Mouse (Mus musculus): Measurements from ENCODE around the gene Ecd. TPM values are rescaled to one million over a fixed set of nuclear protein-coding genes. Genes with fewer than 3 reads are reported as not detected.

The Ecd gene
- polyA plus RNA-seq, 1 experiment from 2014 or later: 32.8 TPM

- H3K27ac ChIP-seq: no peak overlapping the region
- DNase-seq (ENCODE audit: low spot score) (no peak), ATAC-seq (replicated peaks; ENCODE audit: low FRiP score, low read depth) (no peak)
- 0 out of 2 replicates have a peak, but pooled peaks cover 5% of the 10 kb centered on the region for H3K4me1 ChIP-seq (replicated peaks; ENCODE audit: insufficient read depth, low read length)
- no peaks in the 10 kb centered on the region for H3K27me3 ChIP-seq (ENCODE audit: insufficient read depth, low read length)
- H3K9ac ChIP-seq (ENCODE audit: low read depth, low read length): no peak overlapping the region
- no peak overlapping the region for H3K4me2 ChIP-seq (ENCODE audit: low read length)
- no peaks in the 10 kb centered on the region for H3K36me3 ChIP-seq (ENCODE audit: insufficient read depth, low read length)
- no peak overlapping the region for H3K4me3 ChIP-seq (replicated peaks; ENCODE audit: low read depth, low read length)
- TF ChIP-seq CTCF (IDR thresholded peaks at IDR 0.05; ENCODE audit: low read depth): no peak
- 72% methylated on average over 3 of the region's 3 CpGs for WGBS
- H3K9me3 ChIP-seq (replicated peaks; ENCODE audit: low read length): no peaks in the 10 kb centered on the region
These were observed 49.8 kb downstream of the Ecd start for GRCm38 (mm10) chr14:20298131-20298530.

DNA sequence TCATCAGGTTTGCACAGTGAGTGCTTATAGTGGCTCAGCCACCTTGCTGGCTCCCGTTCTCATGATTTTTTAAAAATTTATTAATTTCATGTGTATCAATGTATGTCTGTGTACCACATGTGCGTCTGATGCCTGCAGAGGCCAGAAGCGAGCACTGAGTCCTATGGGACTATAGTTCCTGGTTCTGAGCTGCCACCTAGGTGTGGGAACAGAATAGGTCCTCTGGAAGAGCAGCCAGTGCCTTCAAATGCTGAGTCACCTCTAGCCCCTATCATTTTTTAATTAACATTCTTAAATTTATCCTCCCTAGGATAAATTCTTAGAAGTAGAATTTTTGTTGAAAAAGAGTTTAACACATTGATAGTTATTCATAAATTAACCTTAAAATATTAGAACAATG is 50.3 kb downstream of the Ecd start:
- Histone ChIP-seq H3K4me1 (replicated peaks; ENCODE audit: insufficient read depth, low read length) (0 out of 2 replicates have a peak, but pooled peaks cover 5% of the 10 kb centered on the region), H3K4me2 (ENCODE audit: low read length) (no peak overlapping the region), H3K9ac (ENCODE audit: low read depth, low read length) (no peak overlapping the region), H3K27me3 (ENCODE audit: insufficient read depth, low read length) (no peaks in the 10 kb centered on the region), H3K36me3 (ENCODE audit: insufficient read depth, low read length) (no peaks in the 10 kb centered on the region), H3K9me3 (replicated peaks; ENCODE audit: low read length) (no peaks in the 10 kb centered on the region), H3K4me3 (replicated peaks; ENCODE audit: low read depth, low read length) (no peak overlapping the region), H3K27ac (no peak overlapping the region)
- TF ChIP-seq CTCF (IDR thresholded peaks at IDR 0.05; ENCODE audit: low read depth): no peak
- no peak for DNase-seq (ENCODE audit: low spot score)
- WGBS: 88% methylated on average over 3 of the region's 3 CpGs
- ATAC-seq (replicated peaks; ENCODE audit: low FRiP score, low read depth): no peak

DNA sequence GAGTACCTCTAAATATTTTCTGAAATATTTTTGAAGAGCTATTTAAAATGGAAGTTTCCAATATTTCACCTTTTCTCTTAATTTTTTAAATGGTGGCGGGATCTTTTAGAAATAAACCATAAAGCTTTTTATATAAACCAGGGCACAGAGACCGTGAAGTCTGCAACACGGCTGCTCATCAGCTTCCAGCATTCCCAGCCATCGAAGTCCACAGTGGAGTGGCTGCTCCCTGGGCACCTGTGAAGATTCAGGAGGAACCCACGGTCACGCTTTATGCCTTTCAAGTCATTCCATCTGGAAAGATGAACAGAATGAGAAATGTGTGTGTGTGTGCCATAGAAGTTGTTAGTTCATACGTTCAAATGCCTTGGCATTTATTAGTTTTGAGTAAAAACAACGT is 53.0 kb downstream of the Ecd start:
- 0 out of 2 replicates have a peak, but pooled peaks cover 5% of the 10 kb centered on the region for H3K4me1 ChIP-seq (replicated peaks; ENCODE audit: insufficient read depth, low read length)
- H3K27ac ChIP-seq: no peak overlapping the region
- H3K4me2 ChIP-seq (ENCODE audit: low read length): peak overlapping the region; percentile 65
- no peak for TF ChIP-seq CTCF (IDR thresholded peaks at IDR 0.05; ENCODE audit: low read depth)
- peak overlapping the region; percentile 52 for H3K4me3 ChIP-seq (replicated peaks; ENCODE audit: low read depth, low read length)
- H3K27me3 ChIP-seq (ENCODE audit: insufficient read depth, low read length): no peaks in the 10 kb centered on the region
- 38% methylated on average over 8 of the region's 8 CpGs for WGBS
- no peak for ATAC-seq (replicated peaks; ENCODE audit: low FRiP score, low read depth)
- no peaks in the 10 kb centered on the region for H3K9me3 ChIP-seq (replicated peaks; ENCODE audit: low read length)
- no peaks in the 10 kb centered on the region for H3K36me3 ChIP-seq (ENCODE audit: insufficient read depth, low read length)
- peak overlapping the region; percentile 52 for H3K9ac ChIP-seq (ENCODE audit: low read depth, low read length)
- peak; percentile 12 for DNase-seq (ENCODE audit: low spot score)

DNA sequence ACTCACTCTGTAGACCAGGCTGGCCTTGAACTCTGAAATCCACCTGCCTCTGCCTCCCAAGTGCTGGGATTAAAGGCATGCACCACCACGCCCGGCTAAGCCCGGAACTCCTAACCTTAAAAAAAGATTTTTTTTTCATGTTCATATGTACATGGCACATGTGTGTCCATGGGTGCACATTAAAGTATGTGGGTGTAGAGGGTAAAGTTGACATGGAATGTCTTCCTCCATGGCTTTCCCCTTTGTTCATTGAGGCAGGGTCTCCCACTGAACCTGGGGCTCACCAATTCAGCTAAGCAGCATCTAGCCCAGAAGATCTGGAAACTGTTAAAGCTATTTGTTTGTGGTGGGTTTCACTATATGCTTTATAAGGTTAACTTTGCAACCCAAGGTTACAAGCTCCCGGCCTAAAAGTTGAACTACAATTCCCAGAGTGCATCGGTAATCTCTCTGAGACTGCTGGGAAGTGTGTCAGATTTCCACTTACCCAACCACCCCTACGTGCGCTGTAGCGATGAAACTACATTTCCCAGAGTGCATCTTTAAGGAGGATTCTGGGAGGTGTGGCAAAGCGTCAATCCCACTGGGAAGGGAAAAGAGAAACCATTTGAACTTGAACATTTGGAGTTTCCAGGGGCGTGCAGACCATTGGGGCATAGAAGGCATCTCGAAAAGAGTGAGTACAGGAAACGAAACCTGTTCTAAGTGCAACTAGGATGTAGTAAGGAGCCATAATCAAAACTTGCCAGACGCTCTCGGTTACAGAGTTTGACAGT is 53.6 kb downstream of the Ecd start, which contains the start of gene Nudt13:
Gene Nudt13 (plus strand): TSS at position 581 of the 776 bp plus-strand sequence.
- Histone ChIP-seq H3K4me3 (replicated peaks; ENCODE audit: low read depth, low read length) (peak within 1 kb of the TSS; percentile 52), H3K27ac (no peak within 1 kb of the TSS), H3K36me3 (ENCODE audit: insufficient read depth, low read length) (no peaks in the 10 kb centered on the region), H3K27me3 (ENCODE audit: insufficient read depth, low read length) (no peaks in the 10 kb centered on the region), H3K9me3 (replicated peaks; ENCODE audit: low read length) (no peaks in the 10 kb centered on the region), H3K4me1 (replicated peaks; ENCODE audit: insufficient read depth, low read length) (0 out of 2 replicates have a peak, but pooled peaks cover 5% of the 10 kb centered on the region), H3K9ac (ENCODE audit: low read depth, low read length) (peak within 1 kb of the TSS; percentile 52), H3K4me2 (ENCODE audit: low read length) (peak within 1 kb of the TSS; percentile 65)
- WGBS: 22% methylated on average over 14 of the region's 14 CpGs
- no peak for TF ChIP-seq CTCF (IDR thresholded peaks at IDR 0.05; ENCODE audit: low read depth)
- DNase-seq (ENCODE audit: low spot score) (peak; percentile 99), ATAC-seq (replicated peaks; ENCODE audit: low FRiP score, low read depth) (peak; percentile 93)

GRCm38 (mm10) chr14:20291391-20291790 is 56.5 kb downstream of the Ecd start:
- H3K4me1 ChIP-seq (replicated peaks; ENCODE audit: insufficient read depth, low read length): 0 out of 2 replicates have a peak, but pooled peaks cover 5% of the 10 kb centered on the region
- 57% methylated on average over 4 of the region's 4 CpGs for WGBS
- H3K4me3 ChIP-seq (replicated peaks; ENCODE audit: low read depth, low read length): no peak overlapping the region
- H3K9me3 ChIP-seq (replicated peaks; ENCODE audit: low read length): no peaks in the 10 kb centered on the region
- H3K4me2 ChIP-seq (ENCODE audit: low read length): no peak overlapping the region
- DNase-seq (ENCODE audit: low spot score) (no peak), ATAC-seq (replicated peaks; ENCODE audit: low FRiP score, low read depth) (no peak)
- TF ChIP-seq CTCF (IDR thresholded peaks at IDR 0.05; ENCODE audit: low read depth): no peak
- H3K27me3 ChIP-seq (ENCODE audit: insufficient read depth, low read length): no peaks in the 10 kb centered on the region
- H3K36me3 ChIP-seq (ENCODE audit: insufficient read depth, low read length): no peaks in the 10 kb centered on the region
- H3K27ac ChIP-seq: no peak overlapping the region
- H3K9ac ChIP-seq (ENCODE audit: low read depth, low read length): no peak overlapping the region

Other genes with a start within 250 kb of the Ecd start
- gene Saysd1, start 209.6 kb downstream of the Ecd start, polyA plus RNA-seq (2015; fragmentation: Nextera tagmentation; extraction: Ambion mirVana): 18.1 and 19.3 TPM in 2 replicates
- 12.0 and 14.8 TPM in 2 replicates for gene Kcnk5, start 166.3 kb downstream of the Ecd start, polyA plus RNA-seq (2015; fragmentation: Nextera tagmentation; extraction: Ambion mirVana)
- gene Kcnk16, start 78.9 kb downstream of the Ecd start, polyA plus RNA-seq (2015; fragmentation: Nextera tagmentation; extraction: Ambion mirVana): not detected in 2 replicates
- gene Nudt13, start 53.4 kb downstream of the Ecd start, polyA plus RNA-seq (2015; fragmentation: Nextera tagmentation; extraction: Ambion mirVana): 10.9 and 14.1 TPM in 2 replicates
- gene Fam149b, start within 50 bp of the Ecd start, polyA plus RNA-seq (2015; fragmentation: Nextera tagmentation; extraction: Ambion mirVana): 24.0 and 24.3 TPM in 2 replicates
- 91.4 and 105 TPM in 2 replicates for gene Dnajc9, start 40.8 kb upstream of the Ecd start, polyA plus RNA-seq (2015; fragmentation: Nextera tagmentation; extraction: Ambion mirVana)
- gene Mrps16, start 45.5 kb upstream of the Ecd start, polyA plus RNA-seq (2015; fragmentation: Nextera tagmentation; extraction: Ambion mirVana): 111 and 115 TPM in 2 replicates
- 1.3 and 1.7 TPM in 2 replicates for gene Cfap70, start 104.1 kb upstream of the Ecd start, polyA plus RNA-seq (2015; fragmentation: Nextera tagmentation; extraction: Ambion mirVana)
- 43.7 and 45.9 TPM in 2 replicates for gene Anxa7, start 132.0 kb upstream of the Ecd start, polyA plus RNA-seq (2015; fragmentation: Nextera tagmentation; extraction: Ambion mirVana)
- 0.28 and 0.38 TPM in 2 replicates for gene Mss51, start 148.8 kb upstream of the Ecd start, polyA plus RNA-seq (2015; fragmentation: Nextera tagmentation; extraction: Ambion mirVana)
- 36.4 and 37.2 TPM in 2 replicates for gene Ppp3cb, start 198.5 kb upstream of the Ecd start, polyA plus RNA-seq (2015; fragmentation: Nextera tagmentation; extraction: Ambion mirVana)